Mouse (Mus musculus) cerebral cortex, adult 2 months (tissue): ENCODE measurements around the gene Cd247.

Source experiments
- WGBS: fragments of 180-500 bp; shearing (Covaris S2); methylation state at CpG from one replicate; pipeline ENCODE4 v1.1.7; 2018; 5-methylcytosine and 5-hydroxymethylcytosine counted together

Cd247 gene

GRCm38 (mm10) chr1:165853729-165854420 lies 65.4 kb downstream of the Cd247 start:
- 67% methylated on average over 10 of the region's 10 CpGs for WGBS

GRCm38 (mm10) chr1:165855759-165856545 lies 67.5 kb downstream of the Cd247 start:
- 63% methylated on average over 9 of the region's 9 CpGs for WGBS

DNA sequence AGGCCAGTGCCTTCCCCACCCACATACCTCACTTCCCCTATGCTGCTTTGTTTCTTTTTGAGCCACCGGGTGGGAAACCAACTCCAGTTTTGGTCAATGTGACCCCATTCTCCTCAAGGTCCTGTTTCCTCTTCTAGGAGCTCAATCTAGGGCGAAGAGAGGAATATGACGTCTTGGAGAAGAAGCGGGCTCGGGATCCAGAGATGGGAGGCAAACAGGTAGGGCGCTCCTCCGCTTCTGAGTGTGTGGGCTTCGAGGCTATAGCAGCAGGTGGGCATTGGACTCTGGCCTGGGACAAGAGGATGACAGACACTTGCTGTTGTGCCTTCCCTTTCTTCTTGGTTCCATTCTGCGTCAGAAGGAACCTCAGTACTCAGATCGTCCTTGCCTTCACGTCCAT lies 68.8 kb downstream of the Cd247 start:
- 87% methylated on average over 11 of the region's 11 CpGs for WGBS

DNA sequence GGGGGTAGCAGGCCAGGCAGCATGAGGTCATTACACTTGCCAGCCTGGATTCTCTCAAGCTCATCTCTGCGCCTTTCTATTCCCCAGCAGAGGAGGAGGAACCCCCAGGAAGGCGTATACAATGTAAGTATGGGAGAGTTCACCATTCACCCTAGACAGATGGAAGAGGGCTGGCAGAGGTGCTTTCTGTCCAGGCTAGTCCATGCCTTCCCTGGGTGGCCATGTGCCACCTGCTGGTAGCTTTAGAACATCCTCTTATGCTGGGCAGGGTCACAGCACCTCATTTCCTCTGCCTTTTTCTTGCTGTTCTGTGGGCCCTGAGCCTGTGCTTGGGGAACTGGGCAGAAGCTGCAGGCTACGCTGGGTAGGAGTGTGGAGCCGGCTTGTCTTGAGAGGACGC lies 69.9 kb downstream of the Cd247 start:
- 98% methylated on average over 5 of the region's 5 CpGs for WGBS

GRCm38 (mm10) chr1:165860373-165861234 lies 72.1 kb downstream of the Cd247 start:
- 76% methylated on average over 9 of the region's 9 CpGs for WGBS

GRCm38 (mm10) chr1:165861235-165861609 lies 72.7 kb downstream of the Cd247 start:
- 86% methylated on average over 3 of the region's 3 CpGs for WGBS

DNA sequence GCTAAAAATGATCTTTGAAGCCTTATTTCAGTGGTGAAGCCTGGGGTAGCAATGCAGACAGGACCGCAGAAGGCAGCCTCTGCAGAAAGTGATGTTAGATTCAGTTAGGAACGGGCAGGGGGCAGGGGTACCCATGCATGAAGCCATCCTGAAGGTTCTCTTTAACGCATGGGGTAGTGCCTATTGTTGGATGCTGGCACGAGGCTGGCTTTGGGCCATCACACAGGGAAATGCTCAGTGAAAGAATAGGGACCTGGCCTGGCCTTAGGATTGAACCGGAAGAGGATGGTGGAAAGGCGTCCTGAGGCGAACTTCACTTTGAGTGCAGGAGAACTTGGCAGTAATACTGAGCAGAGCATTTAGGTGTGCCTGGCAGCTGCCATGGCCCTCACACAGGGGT lies 73.6 kb downstream of the Cd247 start:
- WGBS, result 56% methylated on average over 7 of the region's 7 CpGs

DNA sequence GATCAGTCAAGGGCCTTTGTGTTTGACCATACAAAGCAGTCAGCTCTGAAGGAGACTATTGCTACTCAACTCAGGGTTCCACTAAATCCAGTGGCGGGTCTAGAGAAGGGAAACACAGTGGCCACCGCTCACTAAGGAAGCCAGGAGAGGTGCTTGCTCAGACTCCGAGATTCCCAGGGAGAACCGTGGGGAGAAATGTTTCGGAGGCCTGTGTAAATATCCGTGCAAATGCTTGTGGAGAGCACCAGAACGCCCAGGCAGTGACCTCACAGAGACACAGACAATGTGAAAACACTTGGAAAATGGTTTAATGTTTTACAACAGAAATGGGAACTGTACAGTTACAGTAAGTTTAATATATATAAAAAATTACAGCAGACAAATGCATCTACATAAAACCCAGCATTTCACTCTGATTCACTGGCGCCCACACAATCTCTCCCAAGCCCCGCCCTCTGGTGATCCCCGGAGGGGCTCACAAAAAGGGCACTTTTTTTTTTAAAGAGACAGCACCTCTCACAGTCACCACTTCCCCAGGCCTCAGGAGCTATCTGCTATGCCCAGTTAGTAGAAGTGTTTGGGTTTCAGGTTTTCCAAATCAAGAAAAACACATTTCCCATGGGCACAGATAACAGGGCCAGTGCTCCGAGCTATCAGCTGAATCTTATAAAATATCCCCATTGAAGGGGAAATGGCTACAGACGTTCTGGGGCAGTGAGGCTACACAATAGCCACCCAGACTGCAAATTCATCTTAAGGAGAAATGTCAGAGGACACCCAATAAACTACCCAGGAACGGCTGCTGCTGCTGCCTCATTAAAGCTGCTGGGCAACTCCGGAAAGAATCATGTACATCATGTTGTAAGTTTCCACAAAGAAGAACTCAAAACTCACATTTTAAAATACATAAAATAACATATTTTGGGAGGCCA lies 76.6 kb downstream of the Cd247 start:
- 72% methylated on average over 14 of the region's 14 CpGs for WGBS

GRCm38 (mm10) chr1:165866630-165867280 lies 78.3 kb downstream of the Cd247 start:
- 54% methylated on average over 5 of the region's 5 CpGs for WGBS

- WGBS, result 89% methylated on average over 8 of the region's 8 CpGs
Measured at GRCm38 (mm10) chr1:165868659-165869058, 80.2 kb downstream of the Cd247 start.

GRCm38 (mm10) chr1:165874645-165875044 lies 86.2 kb downstream of the Cd247 start:
- WGBS, result 43% methylated on average over 8 of the region's 8 CpGs

GRCm38 (mm10) chr1:165875520-165876284 lies 87.2 kb downstream of the Cd247 start:
- WGBS, result 68% methylated on average over 6 of the region's 6 CpGs

DNA sequence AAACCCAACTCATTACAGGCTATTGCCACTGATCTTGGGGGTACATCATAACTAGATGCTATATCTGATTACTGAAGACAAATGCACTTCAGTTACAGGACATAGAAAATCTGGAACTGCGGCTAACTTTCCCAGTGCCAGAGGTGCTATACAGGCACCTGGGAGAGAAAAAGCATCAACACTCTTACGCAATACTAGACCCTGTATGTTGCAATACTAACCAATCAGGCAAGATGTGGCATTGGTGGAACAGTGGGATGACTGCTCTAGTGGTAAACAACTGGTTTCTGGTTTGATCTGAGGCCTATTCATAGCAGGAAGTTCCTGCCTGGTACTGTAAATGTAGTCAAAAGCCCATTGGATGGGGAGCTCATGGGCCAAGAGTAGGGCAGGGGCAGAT lies 90.3 kb downstream of the Cd247 start:
- 98% methylated on average over 2 of the region's 2 CpGs for WGBS

DNA sequence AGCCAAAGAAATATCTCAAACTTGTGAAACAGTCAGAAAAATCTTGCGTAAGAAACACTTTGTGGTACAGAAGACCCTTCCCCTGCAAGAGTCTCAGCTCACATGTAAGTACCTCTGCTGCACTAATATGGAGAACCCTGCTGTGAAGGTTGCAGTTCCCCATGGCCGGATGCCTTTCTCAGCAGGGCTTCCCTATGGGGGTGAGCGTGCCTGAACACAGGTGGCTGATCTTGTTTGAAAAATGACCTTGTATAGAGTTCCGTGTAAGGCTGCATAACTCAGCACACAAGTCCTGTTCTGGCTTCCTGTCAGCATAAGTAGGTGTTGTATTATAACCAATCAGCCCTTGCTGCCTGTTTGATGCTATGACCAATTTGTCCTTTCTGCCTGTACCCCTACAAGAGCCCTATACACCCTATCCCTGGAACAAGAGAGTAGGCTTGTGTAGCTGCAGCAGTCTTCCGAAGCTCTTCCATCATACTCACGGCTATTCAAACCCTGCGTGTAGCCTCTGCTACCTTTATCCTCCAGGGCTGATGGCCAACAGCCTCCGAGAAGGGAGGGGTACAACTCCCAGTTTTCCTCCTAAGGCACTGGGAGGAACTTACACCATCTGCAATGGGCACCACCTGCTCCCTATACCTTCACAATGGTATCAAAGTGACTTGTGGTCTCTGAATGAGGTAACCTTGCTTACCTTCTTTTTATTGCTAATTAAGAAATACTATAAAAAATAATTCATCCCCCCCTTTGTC lies 93.8 kb downstream of the Cd247 start:
- 70% methylated on average over 8 of the region's 8 CpGs for WGBS

DNA sequence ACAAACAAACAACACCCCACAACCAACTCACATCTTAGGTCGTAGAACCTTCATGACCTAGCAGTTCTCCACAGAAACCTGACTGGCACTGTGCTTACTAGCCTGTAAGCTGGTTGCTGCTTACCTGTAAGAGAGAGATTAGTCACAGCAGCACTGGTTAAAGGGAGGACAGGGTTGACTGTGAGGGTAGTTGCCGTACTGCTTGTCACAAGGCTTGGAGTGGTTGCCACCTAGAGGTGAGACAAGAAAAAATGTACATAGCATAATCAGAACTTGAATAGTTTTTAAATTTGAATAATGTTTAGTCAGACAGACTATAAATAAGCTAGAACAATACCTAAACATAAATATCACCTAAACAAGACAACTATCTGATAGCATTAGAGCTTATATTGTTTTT lies 103.2 kb downstream of the Cd247 start:
- WGBS, result 85% methylated on average over 2 of the region's 2 CpGs

DNA sequence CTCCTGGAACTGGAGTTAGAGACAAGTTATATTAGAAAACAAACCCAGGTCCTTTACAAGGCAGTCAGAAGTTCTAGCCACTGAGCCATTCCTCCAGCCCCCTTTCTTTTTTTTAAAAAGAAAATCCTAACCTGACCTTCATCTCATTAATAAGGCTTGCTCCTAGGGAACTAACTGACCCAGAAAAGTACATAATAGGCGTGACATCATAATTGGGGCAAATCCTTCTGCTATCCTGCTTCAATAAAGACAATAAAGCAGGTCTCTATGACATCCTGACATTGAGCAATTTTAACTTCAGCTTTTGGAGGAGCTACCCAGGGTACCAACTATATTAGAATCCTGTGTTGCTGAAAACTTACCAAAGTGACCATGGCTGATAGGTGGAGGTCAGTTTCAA lies 115.1 kb downstream of the Cd247 start:
- WGBS, result 89% methylated on average over 1 of the region's 1 CpGs

DNA sequence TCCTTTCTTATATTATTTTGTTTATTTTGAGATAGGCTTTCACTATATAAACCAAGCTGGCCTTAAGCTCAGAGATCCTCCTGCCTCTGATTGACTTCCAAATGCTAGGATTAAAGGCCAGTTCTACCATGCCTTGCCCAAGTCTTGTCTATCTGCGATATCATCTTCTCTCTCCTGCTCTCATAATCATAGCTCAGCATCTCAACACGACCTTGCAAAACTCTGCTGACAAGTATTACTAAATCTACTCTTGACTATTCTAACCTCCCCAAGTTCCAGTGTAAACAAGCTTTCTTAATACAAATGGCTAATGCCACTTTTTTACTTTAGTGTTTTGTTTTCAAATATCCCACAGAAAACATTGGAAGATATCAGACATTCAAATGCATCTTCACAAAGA lies 119.7 kb downstream of the Cd247 start:
- WGBS, result 97% methylated on average over 2 of the region's 2 CpGs

- 89% methylated on average over 3 of the region's 3 CpGs for WGBS
Measured at GRCm38 (mm10) chr1:165908806-165909205, 120.3 kb downstream of the Cd247 start.

GRCm38 (mm10) chr1:165909471-165909870 lies 121.0 kb downstream of the Cd247 start:
- 82% methylated on average over 3 of the region's 3 CpGs for whole genome bisulfite sequencing
